8 mouse cellular contexts compared by ENCODE assay signal in genomic region chr9:108492043-108492750, GRCm38 (mm10). TPM values are rescaled to one million over a fixed set of nuclear protein-coding genes. Genes with fewer than 3 reads are reported as not detected.
DNase-seq lines count a peak whose midpoint lies in the region; ATAC-seq lines count a peak whose summit lies in the region.

No protein-coding gene starts in this region.

- 91% methylated on average over 16 of the region's 16 CpGs for WGBS in midbrain, embryonic 13.5 days

- H3K4me1 ChIP-seq in midbrain, embryonic 13.5 days (replicated peaks): peaks cover 27% of the 10 kb centered on the region

- no peaks in the 10 kb centered on the region for H3K9me3 ChIP-seq in midbrain, embryonic 13.5 days

- no peak for ATAC-seq in midbrain, embryonic 13.5 days

- peak overlapping the region; percentile 94 for H3K9ac ChIP-seq in midbrain, embryonic 13.5 days (replicated peaks)

- peaks cover 60% of the 10 kb centered on the region for H3K36me3 ChIP-seq in midbrain, embryonic 13.5 days

- H3K27ac ChIP-seq in midbrain, embryonic 13.5 days: no peak overlapping the region

- H3K4me3 ChIP-seq in midbrain, embryonic 13.5 days (replicated peaks): peak overlapping the region; percentile 91

- no peaks in the 10 kb centered on the region for H3K27me3 ChIP-seq in midbrain, embryonic 13.5 days

- peak; percentile 33 for DNase-seq in kidney, adult 9 months
- DNase-seq in kidney, adult 18-20 months: no peak
- DNase-seq in adrenal gland, postnatal 25 days: peak; percentile 74
- DNase-seq in gastrocnemius, postnatal 25 days: peak; percentile 64
- DNase-seq in kidney, postnatal 10 days: peak; percentile 51
- no peak for DNase-seq in B cell, adult 2 months
- DNase-seq in layer of hippocampus, postnatal 25 days (ENCODE audit: extremely low spot score in 1 of 2, low spot score in 1 of 2): no peak

- peak overlapping the region; percentile 98 for H3K4me2 ChIP-seq in midbrain, embryonic 13.5 days (replicated peaks)

RNA-seq across cellular contexts. Expression of gene Usp19, which starts 1.8 kb away (rescaled TPM):
- 292 and 314 TPM in 2 replicates for total RNA-seq in adrenal gland, postnatal 25 days (2021)
- 100 to 1,000 TPM; 101 to 103 TPM for total RNA-seq in gastrocnemius, postnatal 25 days (2021)
- 75.9 and 91.9 TPM in 2 replicates for polyA plus RNA-seq in midbrain, embryonic 13.5 days (2015; fragmentation: Nextera tagmentation; extraction: Ambion mirVana)
- total RNA-seq in layer of hippocampus, postnatal 25 days (2021): 100 to 1,000 TPM; 127 to 155 TPM

RNA-seq across cellular contexts. Expression of gene Lamb2, which starts 12.7 kb away (rescaled TPM):
- 114 and 134 TPM in 2 replicates for total RNA-seq in adrenal gland, postnatal 25 days (2021)
- total RNA-seq in gastrocnemius, postnatal 25 days (2021): 100 to 1,000 TPM; 142 to 152 TPM
- polyA plus RNA-seq in midbrain, embryonic 13.5 days (2015; fragmentation: Nextera tagmentation; extraction: Ambion mirVana): 20.0 and 24.1 TPM in 2 replicates
- 10 to 100 TPM; 25.9 to 27.8 TPM for total RNA-seq in layer of hippocampus, postnatal 25 days (2021)

RNA-seq across cellular contexts. Expression of gene Qars, which starts 15.3 kb away (rescaled TPM):
- total RNA-seq in adrenal gland, postnatal 25 days (2021): 221 and 259 TPM in 2 replicates
- total RNA-seq in gastrocnemius, postnatal 25 days (2021): 10 to 100 TPM; 64.1 to 77.4 TPM
- 70.2 and 70.5 TPM in 2 replicates for polyA plus RNA-seq in midbrain, embryonic 13.5 days (2015; fragmentation: Nextera tagmentation; extraction: Ambion mirVana)
- total RNA-seq in layer of hippocampus, postnatal 25 days (2021): 10 to 100 TPM; 76.6 to 82.5 TPM

RNA-seq across cellular contexts. Expression of gene Qrich1, which starts 24.4 kb away (rescaled TPM):
- total RNA-seq in adrenal gland, postnatal 25 days (2021): 126 and 144 TPM in 2 replicates
- total RNA-seq in gastrocnemius, postnatal 25 days (2021): 10 to 100 TPM; 41.2 to 50.5 TPM
- polyA plus RNA-seq in midbrain, embryonic 13.5 days (2015; fragmentation: Nextera tagmentation; extraction: Ambion mirVana): 141 and 146 TPM in 2 replicates
- 100 to 1,000 TPM; 133 to 142 TPM for total RNA-seq in layer of hippocampus, postnatal 25 days (2021)

RNA-seq across cellular contexts. Expression of gene Klhdc8b, which starts 30.8 kb away (rescaled TPM):
- total RNA-seq in adrenal gland, postnatal 25 days (2021): 33.2 and 38.8 TPM in 2 replicates
- total RNA-seq in gastrocnemius, postnatal 25 days (2021): 1 to 10 TPM; 3.3 to 3.8 TPM
- 75.7 and 84.8 TPM in 2 replicates for polyA plus RNA-seq in midbrain, embryonic 13.5 days (2015; fragmentation: Nextera tagmentation; extraction: Ambion mirVana)
- total RNA-seq in layer of hippocampus, postnatal 25 days (2021): 10 to 100 TPM; 17.6 to 21.3 TPM

Comparison
In these comparisons a context has a peak if more than half of its experiments do, and no peak if none do; other contexts are left out.
1. DNase-seq: peak in kidney, adult 9 months (single experiment), adrenal gland, postnatal 25 days (single experiment), gastrocnemius, postnatal 25 days (single experiment) and kidney, postnatal 10 days (single experiment); none in kidney, adult 18-20 months (single experiment), B cell, adult 2 months (0 of 2) and layer of hippocampus, postnatal 25 days (0 of 2).